Mouse (Mus musculus): ENCODE results near the gene Pklr.

Gene Pklr

DNA sequence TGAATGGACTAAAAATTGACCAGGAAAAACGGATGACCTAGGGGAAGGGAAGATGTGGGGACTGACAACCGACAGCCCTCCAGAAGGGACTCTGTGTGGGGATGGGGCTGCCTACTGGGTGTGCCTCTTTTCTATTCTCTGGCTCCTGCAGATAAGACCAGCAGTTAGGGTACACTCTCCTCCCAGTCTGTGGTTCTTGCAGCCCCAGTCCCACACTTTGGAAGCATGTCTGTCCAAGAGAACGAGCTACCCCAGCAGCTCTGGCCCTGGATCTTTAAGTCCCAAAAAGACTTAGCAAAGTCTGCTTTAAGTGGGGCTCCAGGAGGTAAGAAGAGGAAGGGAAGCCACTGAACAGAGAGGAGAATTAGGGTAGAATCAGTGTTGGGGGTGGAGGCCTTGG lies at the start of gene Pklr:
TSS of gene Pklr (plus strand) at position 185 of the 400 bp plus-strand sequence.
- WGBS = 77% methylated on average over 3 of the region's 3 CpGs

GRCm38 (mm10) chr3:89087338-89088110 lies 48.4 kb upstream of the Pklr start:
- WGBS = 24% methylated on average over 21 of the region's 21 CpGs

GRCm38 (mm10) chr3:89088974-89089373 lies 47.0 kb upstream of the Pklr start:
- 69% methylated on average over 14 of the region's 14 CpGs for WGBS

DNA sequence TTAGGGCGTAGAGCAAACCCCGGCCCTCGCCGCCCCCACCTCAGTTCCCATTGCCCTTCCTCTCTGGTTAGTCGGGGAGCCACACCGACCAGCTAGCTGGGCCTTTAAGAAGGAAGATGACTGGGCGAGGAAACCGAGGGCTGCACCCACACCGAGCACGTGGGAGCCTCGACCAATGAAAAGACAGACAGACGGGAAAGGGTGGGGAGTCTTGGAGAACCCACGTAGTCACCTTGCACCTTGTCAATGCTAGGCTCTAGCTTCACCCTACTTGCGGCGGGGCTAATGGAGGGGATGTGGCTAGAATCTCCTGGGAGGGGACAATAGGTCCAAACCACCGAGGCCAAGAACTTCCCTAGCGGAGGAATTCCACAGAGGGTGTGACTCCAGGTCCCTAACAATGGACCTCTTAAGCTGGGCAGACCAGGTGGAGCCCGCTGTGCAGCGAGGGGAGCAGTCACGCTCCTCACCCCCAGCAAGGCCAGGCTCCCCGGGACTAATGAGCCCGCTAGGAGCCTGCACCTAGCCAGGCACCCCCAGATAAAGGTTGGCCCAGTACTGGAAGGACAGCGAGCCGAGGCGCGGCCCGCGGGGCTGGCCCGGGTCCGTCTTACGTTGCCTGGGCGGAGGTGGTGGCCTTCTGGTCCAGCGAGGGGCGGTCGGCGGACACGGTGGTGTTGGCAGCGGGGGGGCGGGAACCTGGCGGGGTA lies 45.9 kb upstream of the Pklr start:
- WGBS = under 1% methylated on average over 39 of the region's 40 CpGs

DNA sequence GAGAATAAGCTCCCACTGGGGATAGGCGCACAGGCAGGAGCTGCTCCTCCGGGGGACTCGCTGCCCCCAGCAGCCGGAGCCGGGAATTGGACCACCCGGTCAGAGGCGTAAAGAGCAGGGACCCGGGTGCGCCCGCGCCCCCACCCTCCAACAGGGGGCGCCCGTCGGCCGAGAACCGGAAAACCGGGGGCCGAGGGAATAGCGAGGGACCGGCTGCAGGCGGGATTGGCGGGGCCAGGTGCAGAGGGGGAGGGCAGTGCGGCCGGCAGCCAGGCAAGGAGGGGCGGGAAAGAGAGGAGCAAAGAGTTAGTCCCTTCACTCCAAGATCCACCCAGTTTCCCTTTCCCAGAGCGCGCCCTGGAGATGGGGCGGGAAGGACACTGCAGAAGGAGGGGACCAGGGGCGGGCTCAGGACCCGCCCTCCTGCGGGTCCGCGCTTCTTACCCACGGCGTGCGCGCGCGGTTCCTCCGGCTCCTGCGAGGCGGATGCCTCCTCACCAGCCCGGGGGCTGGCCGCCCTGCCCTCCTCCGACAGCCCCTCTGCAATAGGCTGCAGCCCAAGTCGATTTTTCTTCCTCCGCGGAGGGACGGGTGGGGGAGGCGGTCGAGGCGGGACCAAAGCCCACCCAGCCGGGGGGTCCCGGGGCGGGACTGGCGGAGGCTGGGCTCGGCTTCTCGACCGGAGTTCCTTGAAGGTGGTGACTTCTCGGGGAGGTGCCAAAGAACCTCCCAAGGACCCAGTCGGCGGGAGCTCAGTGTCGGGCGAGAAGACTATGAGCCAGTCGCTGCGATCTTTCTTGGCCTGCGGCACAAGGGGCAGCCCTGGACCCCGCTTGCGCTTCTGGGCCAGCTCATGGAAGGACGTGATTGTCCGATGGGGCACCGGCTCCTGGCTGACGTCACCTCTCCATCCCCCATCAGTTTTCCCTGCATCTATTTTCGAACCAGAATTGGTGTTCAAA lies 45.0 kb upstream of the Pklr start:
- under 1% methylated on average over 73 of the region's 74 CpGs for WGBS

DNA sequence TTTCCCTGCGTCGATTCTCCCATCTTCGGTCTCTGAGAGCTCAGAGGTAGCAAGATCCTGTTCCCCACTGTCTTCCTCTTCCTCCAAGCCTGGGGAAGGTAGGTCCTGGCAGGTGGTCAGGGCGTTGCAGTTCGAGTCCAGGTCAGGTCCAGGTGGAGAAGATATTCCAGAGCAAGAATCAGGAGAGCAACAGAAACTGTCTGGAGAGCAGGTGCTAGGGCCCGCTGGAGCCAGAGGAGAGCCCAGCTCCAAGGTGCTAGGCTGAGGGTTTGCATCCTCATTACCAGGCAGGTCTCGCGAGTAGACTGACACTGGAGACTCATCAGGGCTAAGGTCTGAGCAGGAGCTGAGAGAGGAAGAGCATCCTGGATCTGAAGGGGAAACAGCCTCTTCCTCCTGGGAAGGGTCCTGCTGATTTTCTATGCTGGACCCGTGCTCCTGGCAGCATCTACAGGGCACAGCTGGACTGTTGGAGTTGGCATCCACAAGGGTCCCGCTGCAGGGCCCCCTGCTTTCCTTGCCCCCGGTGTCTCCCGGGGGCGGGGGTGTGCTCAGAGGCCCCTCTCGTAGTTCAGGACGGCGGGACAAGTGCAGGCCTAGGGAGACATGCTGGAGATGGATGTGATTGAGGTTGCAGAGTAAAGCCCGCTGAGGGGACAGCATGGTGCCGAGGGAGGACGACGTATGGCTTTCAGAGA lies 44.0 kb upstream of the Pklr start:
- 14% methylated on average over 20 of the region's 20 CpGs for WGBS

DNA sequence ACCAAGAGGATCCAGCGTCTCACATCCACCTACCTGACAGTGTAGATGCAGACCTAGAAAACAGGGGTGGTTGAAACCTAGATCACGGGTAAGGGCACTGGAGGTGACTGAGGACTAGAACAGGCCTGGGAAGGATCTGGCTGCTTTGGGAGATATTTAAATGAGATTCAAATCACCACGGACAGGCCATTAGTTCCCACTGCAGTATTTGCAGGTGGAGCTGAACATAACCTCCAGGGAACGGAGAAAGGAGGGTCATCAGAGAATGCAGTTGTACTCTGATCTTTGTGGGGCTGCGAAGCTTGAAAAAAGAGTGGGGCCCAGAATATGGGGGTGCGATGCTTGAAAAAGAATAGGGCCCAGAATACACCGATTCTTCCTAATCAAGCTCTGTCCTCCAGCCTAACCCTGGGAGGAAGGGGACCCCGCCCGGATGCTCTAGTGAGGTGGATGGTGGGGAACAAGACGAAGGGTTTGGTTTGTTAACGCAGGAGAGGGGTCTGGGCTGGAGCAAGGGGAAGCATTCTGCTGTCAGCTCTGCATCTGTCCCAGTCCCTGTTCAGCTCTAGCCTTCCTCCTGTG lies 43.3 kb upstream of the Pklr start:
- 23% methylated on average over 11 of the region's 11 CpGs for WGBS

DNA sequence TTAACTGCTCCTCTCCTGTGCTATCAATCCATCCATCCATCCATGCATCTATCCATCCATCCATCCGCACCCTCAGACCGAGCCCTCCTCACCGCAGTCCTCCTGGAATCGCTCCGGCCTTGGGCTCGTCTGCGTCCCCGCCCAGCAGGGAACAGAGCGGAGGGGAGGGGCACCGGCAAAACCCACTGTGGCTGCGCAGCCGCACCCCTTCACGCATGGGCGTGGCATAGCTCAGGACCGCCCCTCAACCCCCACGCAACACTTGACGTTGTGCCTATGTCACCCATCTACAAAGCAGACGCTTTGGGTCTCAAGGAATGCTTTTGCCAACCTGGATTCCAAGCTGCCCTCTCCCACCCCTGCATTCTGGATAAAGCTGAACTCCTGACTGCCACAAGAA lies 42.8 kb upstream of the Pklr start, which contains the start of gene Rusc1:
TSS of gene Rusc1 (minus strand) at position 137 of the 400 bp plus-strand sequence.
- WGBS = 7% methylated on average over 18 of the region's 18 CpGs

DNA sequence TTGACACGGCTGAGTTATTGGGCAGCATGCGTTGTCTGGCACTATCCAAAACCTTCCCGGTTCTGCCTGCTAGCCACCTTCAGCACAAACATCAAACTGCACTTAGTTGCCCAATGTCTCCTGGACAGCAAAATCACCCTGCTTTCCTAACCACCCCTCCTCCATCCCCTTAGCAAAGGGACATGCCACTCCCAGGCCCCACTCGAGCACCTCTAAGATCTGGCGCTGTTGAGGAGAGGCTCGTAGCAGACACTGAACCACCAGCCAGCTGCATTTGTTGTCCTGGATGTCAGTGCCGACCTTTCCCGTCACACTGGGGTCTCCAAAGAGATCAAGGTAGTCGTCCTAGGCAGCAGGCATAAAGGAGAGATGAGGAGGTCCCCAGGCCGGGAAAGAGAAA lies 41.9 kb upstream of the Pklr start:
- WGBS = 81% methylated on average over 10 of the region's 10 CpGs

DNA sequence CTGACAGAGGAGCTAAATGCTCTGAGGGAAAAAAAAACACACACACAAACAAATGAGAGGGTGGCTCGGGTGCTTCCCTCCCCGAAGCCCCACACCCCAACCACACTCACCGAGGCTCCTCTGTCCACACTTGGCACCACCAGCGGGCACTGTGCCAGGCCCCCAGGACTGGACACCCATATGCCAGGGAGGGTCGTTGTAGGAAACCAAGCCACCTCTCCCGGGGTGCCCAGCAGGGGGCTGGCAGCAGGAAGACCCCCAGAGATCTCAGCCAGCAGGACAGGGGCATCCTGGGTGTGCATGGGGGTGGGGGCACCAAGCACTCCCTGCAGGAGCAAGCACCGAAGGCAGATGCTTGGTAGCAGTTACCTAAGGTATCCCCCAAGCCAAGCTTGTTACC lies 35.1 kb upstream of the Pklr start, which contains the start of gene Gm43738:
TSS of gene Gm43738 (minus strand) at position 289 of the 400 bp plus-strand sequence.
- 10% methylated on average over 7 of the region's 7 CpGs for whole genome bisulfite sequencing

DNA sequence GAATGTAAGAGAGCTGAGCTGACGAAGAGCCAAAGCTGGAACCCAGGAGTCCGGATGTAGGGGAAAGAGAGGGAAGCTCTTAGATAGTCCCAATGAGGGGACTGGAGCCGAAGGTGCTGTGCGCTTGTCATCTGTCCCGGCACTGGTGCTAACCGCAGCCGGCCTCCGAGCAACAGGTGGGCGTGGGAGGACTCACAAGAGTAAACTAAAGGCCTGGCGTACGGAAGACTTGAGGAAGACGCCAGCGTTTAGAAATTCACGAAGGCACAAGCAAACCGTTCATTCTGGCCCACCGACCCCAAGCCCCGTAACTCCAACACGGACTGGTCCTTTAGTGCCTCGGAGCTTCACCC lies 34.5 kb upstream of the Pklr start:
- WGBS = under 1% methylated on average over 19 of the region's 19 CpGs

DNA sequence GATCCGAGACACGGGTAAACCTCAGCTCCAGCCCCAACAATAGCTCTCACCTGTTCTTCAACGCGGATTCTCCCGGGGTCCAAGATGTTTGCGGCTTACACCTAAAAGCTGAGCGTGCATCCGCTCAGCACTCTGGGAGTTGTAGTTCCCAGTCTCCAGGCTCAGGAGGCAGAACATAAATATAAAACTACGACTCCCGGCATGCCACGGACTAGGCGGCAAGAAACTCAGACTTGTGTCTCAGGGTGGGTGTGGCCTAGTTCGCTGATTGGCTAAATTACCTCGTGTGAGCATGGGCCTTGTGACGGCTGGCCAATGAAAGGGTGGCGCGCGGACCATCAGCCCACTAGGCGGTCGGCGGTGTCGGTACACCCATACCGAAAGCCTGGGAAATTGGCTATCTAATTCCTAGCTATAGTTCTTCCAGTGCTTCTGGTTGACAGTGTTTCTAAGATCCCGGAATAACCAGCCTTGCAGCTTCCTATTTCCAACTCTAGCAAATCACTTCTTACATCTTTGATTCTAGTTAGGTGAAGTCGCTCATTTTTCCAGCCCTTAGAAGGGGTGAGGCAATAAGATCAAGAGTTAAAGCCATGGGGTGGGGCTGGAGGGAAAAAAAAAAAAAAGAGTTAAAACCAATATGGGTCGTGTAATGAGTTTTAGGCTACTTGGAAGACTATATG lies 34.0 kb upstream of the Pklr start, which contains the start of gene Fdps:
TSS of gene Fdps (minus strand) at position 148 of the 683 bp plus-strand sequence.
- under 1% methylated on average over 26 of the region's 26 CpGs for WGBS

GRCm38 (mm10) chr3:89102495-89103290 lies 33.2 kb upstream of the Pklr start:
- 60% methylated on average over 12 of the region's 12 CpGs for WGBS

DNA sequence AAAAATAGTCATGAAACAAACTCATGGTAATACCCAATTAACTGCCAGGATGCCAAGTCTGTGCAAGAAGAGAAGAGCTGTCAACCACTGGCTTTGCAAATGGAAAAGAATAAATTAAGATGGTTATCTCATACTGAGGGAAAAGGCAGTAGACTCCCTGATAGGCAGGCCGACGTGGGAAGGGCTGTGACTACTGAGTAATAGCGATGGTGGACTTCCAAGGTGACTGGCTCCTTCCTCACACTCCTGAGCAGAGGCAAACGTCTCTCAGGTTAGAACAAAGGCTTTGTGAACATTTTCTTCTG lies 32.7 kb upstream of the Pklr start:
- whole genome bisulfite sequencing = 70% methylated on average over 4 of the region's 4 CpGs

- 75% methylated on average over 3 of the region's 3 CpGs for WGBS
These were observed 28.4 kb upstream of the Pklr start for GRCm38 (mm10) chr3:89107545-89107944.

- 64% methylated on average over 1 of the region's 1 CpGs for WGBS
These were observed 27.8 kb upstream of the Pklr start for GRCm38 (mm10) chr3:89108146-89108545.

DNA sequence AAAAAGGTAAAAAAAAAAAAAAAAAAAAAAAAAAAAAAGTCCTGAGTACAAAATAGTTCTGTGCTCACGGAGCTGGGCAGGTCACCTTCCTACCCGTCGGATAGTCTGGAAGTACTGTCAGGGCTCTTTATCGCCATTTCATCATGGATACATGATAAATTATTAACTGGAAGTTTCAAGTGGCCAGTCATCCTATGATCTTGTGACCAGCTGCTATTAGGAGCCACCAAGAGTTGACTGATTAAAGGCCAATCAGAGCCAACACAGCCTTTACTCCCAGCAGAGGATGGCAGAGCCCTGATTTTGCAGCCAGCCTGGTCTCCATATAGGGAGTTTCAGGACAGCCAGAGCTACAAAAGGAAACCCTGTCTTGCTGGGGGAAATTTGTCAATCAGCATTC lies 22.9 kb upstream of the Pklr start:
- 90% methylated on average over 4 of the region's 4 CpGs for WGBS

DNA sequence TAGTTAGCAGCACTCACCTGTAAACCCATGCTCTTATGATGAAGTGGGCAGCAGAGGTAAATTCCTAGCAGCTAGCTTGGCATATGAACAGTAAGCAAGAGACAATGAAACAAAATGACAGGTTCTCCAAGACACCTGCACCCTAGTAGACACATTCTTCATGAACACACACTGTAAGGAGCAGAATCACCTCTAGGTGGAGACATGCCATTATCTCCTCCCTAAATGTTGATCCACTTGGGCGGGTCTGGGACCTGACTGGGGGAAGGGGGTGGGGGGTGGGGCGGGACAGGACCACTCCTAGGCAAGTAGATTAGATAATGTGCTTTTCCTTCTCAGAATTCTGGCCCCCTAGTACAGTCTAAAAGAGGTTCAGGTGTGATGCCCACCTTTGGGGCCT lies 20.4 kb upstream of the Pklr start:
- 10% methylated on average over 2 of the region's 2 CpGs for WGBS

GRCm38 (mm10) chr3:89123313-89123712 lies 12.6 kb upstream of the Pklr start:
- WGBS = 88% methylated on average over 2 of the region's 2 CpGs

DNA sequence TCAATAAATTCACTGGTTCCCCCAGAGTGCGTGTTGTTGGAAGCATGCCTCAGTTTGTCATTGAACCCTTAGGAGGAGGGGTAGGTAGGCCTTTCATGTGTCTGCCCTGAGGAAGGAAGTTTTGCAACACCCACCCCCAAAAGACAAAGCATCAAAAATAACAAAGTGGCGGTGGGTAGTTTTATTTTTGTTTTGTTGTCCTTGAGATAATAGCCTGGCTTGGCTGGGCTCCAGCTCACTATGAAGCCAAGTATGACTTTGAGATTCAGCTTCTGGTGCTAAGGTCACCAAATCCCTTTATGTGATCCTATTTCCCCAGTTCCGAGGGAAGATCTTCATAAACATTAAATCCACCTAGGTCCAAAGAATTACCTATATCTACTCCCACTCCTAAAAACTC lies 11.7 kb upstream of the Pklr start:
- WGBS = 74% methylated on average over 3 of the region's 3 CpGs

Data from cerebral cortex, adult 2 months (tissue).